Mouse (Mus musculus) fat pad, adult 2 months (tissue): ENCODE measurements at regions not wholly inside any gene's neighbourhood (a gene's known extent, or its start where the extent isn't known, plus 50 kb on each side); places are given as distances from the start of the nearest gene placed in this dataset.

Source experiments
- DNase-seq: peaks from one replicate; pipeline ENCODE4 v3.0.0-alpha.2; 2011; ENCODE audit warnings: low read depth, low spot score; ENCODE audit errors: extremely low read depth

- DNase-seq: no peak
Measured at GRCm38 (mm10) chr19:15495532-15495931, 451.6 kb downstream of the Psat1 start.

- no peak for DNase-seq
Measured at GRCm38 (mm10) chr19:15487576-15487975, 459.6 kb downstream of the Psat1 start.

DNA sequence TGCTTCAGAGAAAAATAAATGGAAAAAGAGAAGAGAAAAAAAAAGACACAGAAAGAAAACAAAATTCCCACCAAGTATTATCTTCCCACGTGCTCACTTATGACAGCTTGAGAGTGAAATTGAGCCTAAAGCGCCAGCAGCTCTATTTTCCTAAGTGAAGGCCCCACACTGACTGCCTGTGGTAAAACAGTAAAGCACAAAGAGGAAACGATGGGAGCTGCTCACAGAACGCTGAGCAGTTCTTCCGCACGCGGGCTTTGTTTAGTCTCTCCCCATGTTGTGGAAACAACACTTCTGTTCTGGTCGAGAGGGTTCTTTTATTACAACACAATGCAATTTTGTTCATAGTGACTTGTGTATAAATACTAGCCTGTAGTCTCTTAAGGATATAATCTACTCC lies 465.5 kb downstream of the Psat1 start:
- DNase-seq: no peak

GRCm38 (mm10) chr19:15469541-15469940 lies 477.6 kb downstream of the Psat1 start:
- no peak for DNase-seq

- DNase-seq: no peak
Measured at GRCm38 (mm10) chr19:15466713-15467112, 480.4 kb downstream of the Psat1 start.

- DNase-seq: no peak
Measured at GRCm38 (mm10) chr19:15465063-15465760, 481.9 kb downstream of the Psat1 start.

GRCm38 (mm10) chr19:15457793-15458192 lies 489.3 kb downstream of the Psat1 start:
- DNase-seq: no peak

GRCm38 (mm10) chr19:15456943-15457735 lies 490.0 kb downstream of the Psat1 start:
- DNase-seq: no peak

- DNase-seq: no peak
Measured at GRCm38 (mm10) chr19:15448989-15449388, 498.1 kb downstream of the Psat1 start.

DNA sequence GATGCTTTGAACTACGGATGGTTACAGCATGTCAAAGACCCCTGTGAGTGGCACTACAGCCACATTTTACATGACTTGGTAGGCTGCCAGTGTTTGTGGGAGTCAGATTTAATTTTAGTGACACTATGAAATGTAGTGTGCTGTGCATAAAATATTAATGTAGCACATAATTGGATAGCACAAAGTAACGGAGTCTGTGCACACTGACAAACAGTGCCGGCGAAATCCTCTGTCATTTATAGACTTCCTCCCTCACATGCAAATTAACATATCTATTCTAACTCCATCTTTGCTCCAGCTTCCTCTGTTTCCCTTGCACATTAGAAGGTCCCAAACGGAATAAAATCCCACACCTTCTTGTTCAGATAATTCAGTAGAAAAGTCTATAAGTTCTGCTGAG lies 515.3 kb downstream of the Psat1 start:
- no peak for DNase-seq

DNA sequence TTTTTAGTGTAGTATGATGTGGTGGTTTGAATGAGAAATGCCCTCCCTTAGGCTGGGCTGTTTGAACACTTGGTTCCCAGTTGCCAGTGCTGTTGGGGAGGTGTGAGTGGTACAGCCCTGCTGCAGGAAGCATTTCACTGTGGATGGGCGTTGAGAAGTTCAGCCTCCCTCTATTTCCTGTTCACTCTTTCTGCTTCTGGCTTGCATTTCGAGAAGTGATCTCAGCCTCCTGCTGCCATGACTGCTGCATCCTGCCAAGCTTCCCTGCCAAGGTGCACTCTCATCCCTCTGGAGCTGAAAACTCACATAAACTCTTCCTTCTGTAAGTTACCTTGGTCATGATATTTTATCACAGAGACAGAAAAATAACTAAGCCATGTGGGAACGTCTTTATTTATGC lies 525.8 kb downstream of the Psat1 start:
- no peak for DNase-seq

DNA sequence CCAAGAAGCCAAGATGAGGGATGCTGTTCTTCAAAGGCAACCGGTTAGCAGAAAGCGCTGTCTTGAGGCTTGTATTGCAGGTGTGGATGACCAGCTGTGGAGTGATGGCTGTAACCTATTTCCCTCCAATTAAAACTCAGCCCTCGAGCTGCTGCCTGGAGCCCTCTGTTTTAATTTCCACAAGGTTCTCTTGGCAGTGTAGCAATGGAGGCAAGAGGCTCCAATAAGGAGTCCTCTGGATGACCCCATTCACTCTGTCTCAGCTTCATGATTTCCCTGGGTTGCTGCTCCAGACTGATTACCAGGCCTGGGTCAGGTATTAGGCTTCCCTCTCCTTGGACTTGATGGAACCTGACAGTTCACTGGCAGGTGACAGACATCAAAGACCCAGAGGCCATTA lies 548.5 kb downstream of the Psat1 start:
- no peak for DNase-seq

GRCm38 (mm10) chr19:15371682-15372081 lies 575.5 kb downstream of the Psat1 start:
- DNase-seq: no peak

DNA sequence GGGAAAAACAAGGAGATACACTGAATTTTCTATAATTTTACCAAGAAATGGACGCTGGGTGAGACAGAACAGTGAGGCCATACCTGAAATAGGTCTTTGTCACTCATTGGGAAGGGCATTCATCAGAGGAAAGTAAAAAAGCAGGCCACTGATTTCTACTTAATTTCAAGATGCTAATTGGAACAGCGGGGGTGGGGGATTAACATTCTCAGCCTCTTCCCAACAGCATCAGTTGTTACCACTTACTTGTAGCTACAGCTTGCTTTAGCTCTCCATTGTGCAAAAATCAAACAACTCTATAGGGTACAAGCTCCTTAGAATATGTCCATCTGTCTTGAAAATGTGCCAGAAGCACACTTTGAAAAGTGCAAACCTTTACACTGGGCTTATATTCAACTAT lies 580.2 kb downstream of the Psat1 start:
- DNase-seq: no peak

GRCm38 (mm10) chr19:15357181-15357580 lies 590.0 kb downstream of the Psat1 start:
- DNase-seq: no peak

DNA sequence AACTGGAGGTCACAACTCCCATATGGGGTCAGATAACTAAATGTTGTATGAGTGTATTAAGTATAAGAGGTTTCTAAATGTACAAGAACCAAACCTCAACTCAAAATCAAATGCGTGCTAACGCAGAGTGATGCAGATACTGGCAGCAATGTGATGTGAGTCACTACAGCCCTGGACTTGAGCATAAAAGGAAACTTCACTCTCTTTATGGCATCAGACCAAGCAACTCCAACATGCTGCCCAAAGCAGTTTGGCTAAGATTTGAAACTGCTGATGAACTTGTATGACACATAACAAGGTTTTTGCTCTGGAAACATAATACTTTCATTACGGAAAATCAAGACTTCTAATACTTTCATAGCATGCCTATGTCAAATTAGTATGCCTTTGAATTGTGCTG lies 598.8 kb downstream of the Psat1 start:
- no peak for DNase-seq

GRCm38 (mm10) chr19:15342229-15342628 lies 604.9 kb downstream of the Psat1 start:
- no peak for DNase-seq

- DNase-seq: no peak
Measured at GRCm38 (mm10) chr19:15340305-15340983, 606.7 kb downstream of the Psat1 start.

DNA sequence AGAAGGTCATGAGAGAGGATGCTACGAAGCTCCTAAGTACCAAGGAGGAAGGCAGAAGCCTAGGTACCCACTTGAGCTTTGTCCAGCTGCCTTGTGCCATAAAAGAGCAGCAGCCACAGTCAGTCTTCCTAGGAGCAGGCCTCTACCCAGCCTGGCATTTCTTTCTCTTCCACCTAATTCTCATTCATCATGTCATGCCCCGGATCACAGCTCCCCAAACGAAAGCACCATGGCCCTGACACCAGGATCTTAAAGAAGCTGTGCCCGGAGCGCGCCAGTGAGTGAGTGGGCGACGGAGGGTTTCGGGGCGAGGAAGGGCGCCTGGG lies 607.2 kb downstream of the Psat1 start:
- DNase-seq: no peak

DNA sequence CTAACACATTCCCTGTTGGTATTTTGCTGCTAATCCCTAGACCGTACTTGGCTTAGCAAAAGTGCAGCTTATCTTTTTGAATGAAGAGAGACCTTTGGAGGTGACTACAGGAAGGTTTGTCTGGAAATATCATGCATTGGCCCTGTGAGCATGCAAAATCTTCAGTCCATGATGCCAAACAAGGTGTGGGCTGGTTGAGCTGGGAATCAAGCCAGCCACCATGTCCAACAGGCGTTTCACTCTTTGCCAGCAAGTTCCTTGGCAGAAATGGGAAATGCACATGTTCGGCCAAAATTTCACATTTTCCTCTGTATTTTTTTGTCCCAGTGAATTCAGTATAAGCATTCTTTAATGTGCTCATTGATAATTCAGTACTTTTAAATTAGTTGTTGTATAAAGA lies 617.0 kb downstream of the Psat1 start:
- DNase-seq: no peak

DNA sequence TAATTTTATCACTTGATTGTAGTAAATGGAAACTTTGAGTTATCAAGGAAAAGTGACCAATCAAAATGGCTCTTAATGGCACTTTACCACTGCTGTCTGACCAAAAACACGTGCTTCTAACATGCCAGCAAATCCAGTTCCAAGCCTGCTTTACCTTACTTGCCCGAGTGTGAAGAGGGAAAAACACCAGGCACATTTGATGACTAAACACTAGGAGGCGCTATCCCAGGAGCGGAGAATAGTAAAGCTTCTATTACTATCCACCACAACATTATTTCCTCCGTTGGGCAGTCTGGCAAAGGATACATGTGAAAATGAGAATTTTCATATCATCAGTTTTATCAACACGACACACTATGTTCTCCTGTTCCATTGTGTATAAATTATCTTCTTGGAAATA lies 647.7 kb downstream of the Psat1 start:
- DNase-seq: no peak

GRCm38 (mm10) chr19:15285016-15285415 lies 662.1 kb downstream of the Psat1 start:
- DNase-seq: no peak
